Mouse (Mus musculus) Muller cell, postnatal 12 days (primary cell): ENCODE data around the gene B3galt1.

Experiments used
- DNase-seq: peaks from one replicate; pipeline ENCODE4 v3.0.0-alpha.2; 2015; ENCODE audit errors: inconsistent ontology term

Gene B3galt1

DNA sequence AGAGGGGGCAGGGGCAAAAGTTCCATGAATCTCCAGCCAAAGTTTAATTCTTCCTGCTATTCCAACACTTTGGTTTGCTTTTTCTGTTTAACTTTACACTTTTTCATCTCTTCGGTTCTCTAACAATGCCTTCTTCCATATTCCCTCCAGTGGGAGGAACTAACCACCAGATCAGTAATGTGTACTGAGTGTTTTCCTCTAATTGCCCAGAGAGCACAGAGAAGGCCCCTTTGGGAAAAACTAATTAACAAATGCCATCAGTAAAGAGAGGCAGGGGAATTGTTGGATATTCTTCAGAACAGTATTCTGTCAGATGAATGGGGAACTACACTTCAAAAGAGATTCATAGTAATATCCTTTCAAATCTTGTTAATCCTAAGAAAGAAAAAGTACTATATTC is 338.1 kb downstream of the B3galt1 start:
- DNase-seq, result peak; percentile 57

DNA sequence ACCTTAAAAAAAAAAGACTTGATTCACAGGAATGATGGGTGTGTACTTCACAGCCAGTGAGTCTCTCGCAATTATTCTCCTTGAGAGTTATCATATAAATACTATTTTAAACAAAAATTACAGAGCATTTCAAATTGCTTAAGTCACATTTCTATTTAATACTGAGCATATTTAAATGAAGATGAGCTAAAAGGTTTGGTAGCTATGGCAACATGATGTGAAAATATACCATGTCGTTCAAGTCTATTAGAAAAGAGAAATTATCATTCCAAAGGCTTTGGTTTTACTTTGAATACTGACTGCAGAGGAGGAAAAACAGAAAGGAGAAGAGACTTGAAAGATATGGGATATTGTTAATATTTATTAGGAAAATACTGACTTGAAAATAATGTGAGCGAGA is 366.3 kb downstream of the B3galt1 start:
- no peak for DNase-seq

DNA sequence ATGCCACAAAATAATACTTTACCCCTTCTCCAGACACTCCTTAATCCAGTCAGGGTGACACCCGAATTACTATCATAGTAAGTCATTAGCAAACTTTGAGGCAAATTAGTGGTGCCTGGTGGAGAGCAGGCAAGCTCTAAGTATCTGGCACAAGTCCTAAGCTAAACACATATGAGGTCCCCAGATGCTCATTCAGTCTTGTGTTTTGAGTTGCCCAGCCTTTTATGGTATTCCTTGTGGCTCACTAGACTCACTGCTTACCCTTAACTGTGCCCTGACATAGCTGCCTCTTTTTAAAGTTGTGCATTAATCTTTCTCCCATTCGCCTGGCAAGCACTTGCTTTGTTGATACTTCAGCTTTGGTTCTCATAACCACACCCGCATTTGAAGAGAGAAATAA is 382.7 kb downstream of the B3galt1 start:
- DNase-seq, result no peak

DNA sequence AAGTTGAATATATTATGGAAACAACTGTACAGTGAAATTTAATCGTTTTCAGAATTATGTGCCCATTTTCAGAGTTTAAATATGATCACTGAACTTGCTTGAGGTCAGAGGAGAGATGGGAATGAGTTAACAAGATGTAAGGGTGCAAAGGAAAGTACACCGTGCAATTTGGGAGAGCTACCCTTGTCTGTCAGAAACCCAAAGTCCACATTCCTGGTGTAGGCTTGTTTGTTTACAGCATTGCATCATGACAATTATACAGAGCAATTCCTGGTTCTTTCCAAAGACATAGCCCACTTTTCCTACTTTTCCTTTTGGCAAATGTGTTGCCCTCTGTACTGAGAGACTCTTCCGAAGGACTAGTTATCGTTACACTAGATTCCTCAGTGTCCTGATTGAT is 390.5 kb downstream of the B3galt1 start:
- DNase-seq, result no peak

DNA sequence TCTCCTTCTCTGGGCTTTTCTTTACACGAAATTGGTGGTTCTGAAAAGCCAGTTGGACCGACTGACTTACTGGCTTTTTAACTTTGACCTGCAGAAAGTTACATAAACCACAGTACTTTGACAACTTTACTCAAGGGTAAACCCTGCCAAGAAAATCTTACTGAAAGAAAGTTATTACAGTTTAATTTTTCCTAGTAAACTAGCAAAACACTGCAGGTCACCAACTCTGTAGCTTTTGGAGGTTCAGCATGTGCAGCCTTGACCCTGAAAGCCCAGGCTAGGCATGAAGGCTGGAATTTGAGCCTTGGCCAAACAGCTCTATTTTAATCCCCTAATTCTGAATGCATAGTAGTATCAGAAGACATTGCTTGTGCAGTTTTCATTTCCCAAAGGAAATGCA is 391.9 kb downstream of the B3galt1 start:
- no peak for DNase-seq

DNA sequence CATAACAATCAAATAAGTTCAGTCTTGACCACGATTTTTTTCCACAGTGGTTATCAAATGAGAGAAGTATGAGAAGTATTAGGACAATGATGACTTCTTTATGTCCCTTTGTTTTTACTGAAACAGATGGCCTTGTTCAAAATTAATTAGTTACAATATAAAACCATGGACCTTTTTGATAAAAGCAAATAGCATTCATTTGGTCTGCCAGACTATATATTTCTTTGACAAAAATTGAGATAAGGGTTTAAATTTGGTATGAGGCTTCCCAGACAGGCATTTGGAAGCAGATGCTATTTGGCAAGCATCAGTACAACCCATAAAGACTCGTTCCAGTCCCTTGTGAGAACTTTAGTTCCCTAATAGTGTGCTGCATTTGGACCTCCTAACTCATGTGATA is 395.0 kb downstream of the B3galt1 start:
- peak; percentile 83 for DNase-seq

DNA sequence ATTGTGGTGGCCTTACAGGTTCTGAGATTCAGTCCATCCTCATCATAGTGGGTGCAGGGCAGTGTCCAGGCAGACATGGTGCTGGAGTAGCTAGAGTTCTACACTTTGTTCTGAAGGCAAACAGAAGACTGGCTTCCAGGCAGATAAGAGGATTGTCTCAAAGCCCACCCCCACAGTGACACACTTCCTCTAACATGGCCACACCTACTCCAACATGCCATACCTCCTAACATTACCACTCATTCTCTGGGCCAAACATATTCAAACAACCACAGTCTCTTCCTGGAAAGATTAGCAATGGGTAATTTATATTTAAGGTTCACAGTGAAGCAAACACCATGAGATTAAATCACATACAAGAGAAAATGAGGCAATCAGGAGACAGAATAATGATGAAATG is 403.1 kb downstream of the B3galt1 start:
- DNase-seq, result no peak

DNA sequence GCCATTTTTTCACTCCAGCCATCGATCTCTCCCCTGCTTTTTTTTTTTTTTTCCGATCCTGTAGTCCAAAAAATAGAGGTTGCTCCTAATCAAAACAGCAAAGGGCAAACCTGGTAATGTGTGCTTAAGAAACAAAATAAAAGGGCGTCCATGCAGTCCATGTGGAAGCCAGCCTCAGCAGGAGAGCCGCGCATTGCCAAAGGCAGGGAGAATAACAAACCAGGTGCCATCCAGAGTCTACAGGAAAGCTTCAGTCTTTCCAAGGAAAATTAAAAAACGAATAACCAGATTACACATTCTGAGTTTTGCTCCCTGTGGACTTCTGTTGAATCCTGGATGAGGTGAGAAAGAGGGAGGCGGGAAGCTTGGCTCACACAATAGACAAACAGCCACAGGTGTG is 405.4 kb downstream of the B3galt1 start:
- DNase-seq, result no peak

DNA sequence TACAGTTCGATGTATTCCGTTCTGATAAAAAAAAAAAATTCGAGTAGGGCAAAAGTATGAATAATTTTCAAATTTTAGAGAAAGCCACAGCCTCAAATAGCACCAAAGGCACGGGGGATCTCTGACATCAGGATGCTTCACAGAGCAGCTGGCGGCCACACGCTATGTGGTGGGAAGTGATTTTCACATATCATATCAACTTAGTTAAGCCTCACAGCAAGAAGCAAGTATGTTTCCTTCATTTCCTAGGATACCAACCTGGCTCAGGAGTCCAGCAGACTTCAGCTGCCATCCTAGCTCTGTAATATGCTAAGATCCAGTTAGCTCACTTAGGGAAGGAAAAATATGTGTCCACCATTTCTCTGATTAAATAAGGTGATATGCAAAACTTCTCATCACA is 405.9 kb downstream of the B3galt1 start:
- DNase-seq, result no peak

DNA sequence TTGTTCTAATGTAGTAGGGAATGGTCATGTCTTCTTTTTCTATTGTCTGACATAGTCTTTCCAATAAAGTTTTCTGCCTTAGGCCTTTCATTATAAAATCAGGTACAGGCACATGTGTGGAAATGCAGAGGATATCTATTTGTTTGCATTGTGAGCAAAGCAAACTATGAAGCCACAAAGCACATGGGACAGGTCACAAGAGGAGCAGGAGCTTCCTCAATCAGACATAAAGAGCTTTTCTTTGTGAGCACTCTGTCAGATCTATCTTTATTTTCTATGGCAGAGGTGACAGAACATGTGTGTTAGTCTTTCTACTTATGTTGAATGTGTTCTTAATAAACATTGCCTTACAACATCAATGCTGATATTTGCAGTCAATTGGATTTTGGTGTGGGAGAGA is 410.1 kb downstream of the B3galt1 start:
- no peak for DNase-seq

DNA sequence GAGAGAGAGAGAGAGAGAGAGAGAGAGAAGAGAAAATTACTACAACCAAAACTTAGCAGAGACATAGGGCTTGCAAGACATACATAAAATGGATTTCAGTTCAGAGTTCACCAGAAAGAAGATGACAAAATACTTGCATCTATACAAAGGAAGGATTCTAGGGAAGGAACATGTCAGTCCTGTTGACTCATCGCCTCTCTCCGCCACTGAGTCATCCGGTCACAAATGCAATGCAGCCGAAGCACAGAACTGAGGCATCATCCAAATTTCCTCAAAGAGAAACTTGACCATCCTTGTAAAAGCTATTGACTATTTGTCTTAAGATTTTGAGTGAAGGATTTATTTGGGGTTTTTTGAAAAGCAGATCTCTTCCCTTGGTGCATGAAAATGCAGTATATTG is 410.8 kb downstream of the B3galt1 start:
- peak; percentile 46 for DNase-seq

DNA sequence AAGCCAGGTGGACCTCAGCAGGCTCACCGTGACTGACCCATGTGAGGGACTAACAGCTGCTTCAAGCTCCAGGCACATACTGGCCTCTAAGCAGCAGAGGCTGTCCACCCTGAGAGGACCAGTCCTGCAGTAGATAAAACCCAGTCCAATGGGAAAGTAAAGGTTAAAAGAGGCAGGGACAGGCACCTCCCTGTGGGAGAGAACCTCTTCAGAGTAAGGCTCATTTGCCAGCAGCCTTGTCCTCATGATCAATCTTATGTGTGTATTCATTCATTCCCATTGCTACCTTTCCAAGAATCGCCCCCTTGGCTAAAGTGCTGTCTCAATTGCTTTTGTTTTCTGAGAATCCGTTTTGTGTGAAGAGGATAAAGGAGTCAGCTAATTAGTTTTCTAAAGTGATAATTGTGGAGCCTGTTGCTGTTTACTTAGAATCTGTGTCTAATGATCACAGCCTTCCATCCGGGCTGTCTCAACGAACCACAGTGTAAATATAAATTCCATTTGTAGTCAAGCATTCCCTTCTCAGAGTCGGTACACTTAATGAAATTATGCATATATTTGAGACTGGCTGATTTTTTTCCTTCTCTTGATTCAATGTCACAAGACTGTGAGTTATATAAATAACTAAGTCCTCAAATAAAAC is 412.1 kb downstream of the B3galt1 start:
- DNase-seq, result peak; percentile 75

DNA sequence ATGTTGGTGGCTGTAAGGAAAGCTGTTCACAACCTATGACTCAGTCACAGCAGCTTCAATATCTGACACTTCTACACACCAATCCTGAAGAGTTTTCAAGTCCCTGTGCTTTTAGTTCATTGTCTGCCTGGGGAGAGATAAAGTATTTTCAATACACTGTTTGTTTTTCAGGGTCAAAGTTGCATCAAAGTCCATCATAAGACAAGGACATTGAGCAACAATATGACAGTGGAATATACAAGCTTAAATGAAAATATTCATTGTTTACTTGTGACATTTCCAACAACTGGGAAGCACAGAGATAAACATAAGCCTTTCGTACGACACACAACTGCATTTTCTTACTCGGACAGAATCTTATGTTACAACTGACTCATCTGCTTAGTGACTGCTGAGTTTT is 417.9 kb downstream of the B3galt1 start:
- no peak for DNase-seq

DNA sequence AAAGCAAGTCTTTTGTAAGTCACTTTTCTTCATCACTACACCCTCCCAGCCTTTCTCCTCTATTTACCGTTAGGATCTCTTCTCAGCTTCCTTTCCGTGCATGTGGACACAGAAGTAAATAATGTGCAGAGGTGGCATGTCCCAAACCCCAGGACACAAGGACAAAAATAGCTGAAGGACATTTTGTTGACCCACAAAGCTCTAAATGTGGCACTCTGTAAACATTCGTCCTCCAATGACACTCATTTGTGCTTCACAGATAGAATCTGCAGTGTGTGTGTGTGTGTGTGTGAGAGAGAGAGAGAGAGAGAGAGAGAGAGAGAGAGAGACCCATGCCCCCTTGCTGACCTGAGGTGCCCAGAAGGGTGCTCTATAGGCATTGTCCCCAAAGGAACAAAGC is 419.5 kb downstream of the B3galt1 start:
- DNase-seq, result no peak

DNA sequence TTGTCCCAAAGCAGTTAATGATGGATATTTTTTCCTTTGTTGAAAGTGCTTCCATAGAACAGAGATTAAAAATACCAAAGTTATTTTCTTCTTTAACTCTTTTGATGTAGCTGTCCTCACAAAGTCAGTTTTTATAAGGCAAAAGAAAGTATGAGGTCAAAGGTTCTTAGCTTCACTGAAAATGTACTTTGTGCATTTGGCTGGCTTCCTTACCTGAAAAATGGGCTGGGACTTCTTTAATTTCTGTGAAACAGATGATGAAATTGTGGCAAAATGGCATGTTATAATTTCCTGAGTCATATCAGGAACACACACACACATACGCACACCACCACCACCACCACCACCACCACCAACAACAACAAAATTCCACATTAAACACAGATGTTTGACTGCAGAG is 427.8 kb downstream of the B3galt1 start:
- DNase-seq, result no peak

DNA sequence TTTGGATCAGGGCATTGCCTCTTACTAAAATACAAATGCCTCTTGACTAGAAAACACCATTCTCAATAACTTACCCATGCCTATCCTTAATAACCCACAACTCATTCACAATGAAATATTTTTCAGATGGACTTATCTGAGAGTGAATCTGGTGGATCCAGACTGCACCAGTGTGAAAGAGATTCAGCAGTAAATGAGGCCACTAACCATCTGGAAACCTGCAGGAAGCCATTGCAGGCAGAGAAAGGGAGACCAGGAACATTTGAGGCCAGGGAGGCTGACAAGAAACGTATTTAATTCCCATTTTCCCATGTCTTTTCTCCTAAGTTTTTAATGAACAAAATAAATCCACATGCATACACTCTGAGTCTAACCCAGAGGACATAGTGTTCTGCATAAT is 437.4 kb downstream of the B3galt1 start:
- DNase-seq, result no peak

DNA sequence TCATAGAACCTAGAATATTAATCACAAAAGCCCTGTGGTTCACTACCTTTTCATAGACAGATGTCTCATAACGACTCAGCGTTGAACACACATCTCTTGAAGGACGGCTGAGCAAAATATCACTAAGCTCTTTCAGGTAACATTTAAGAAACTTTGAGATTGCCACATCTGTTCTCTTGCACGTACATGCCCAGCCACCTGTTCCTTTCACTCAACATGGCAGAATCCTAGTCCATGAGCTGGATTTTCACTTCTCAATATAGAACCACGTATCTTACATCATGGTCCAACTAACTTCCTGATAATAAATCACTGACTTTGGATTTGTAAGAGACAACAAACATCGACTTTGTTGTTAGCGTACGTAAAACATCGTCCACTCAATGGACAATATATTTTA is 439.5 kb downstream of the B3galt1 start:
- DNase-seq, result no peak

DNA sequence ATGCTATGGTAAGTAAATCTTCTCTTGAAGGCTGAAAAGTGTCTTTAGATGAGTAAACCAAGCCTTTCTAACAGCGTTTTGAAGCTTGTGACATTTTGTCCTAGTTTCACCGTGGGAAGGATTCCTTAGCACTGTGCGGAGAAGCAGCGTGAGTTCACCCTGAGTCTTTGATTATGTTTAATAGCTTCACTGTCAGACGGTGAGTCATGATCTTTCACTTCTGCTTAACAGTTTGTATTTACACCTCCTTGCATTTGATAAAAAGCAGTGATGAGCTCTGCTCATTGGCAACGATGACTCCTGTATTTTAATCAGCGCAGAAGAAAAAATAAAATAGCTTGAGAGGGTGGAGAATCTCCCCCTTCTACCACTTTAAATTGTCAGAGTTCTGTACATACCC is 440.0 kb downstream of the B3galt1 start:
- peak; percentile 58 for DNase-seq

DNA sequence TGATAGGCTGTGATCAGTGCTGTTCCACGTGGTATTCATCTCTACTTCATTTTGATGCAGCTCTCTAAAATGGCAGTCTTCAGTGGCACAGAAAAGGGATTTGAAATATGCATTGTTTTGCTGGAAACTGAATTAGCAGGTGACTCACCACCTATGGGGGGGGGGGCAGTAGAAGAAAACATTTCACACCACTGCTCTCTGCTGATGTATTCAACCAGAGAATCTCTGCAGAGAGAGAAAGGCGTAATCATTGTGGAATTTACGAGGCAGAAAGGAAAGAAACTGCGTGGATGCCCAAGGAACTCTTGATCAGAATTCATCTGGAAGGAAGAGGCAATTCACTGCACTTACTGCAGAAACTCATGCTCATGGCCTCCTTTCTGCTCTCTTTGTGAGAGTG is 445.7 kb downstream of the B3galt1 start:
- peak; percentile 78 for DNase-seq

DNA sequence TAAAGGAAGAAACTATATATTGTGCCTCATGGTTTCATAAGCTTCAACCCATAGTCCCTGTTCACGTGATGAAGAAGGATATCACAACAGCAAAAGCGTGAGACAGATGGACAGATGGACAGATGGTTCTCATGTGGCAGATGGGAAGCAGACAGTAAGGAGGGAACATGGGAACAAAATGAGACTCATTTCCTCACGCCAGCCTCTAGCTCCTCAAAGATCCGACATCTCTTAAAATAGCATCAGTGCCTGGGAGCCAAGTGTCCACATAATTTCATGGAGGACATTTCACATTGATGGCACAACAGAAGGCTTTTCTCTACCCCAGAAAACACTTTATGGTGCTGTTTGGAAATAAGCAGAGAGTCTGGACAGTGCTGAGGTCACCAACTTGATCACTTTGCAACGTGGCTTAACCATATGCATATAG is 454.6 kb downstream of the B3galt1 start:
- no peak for DNase-seq

DNA sequence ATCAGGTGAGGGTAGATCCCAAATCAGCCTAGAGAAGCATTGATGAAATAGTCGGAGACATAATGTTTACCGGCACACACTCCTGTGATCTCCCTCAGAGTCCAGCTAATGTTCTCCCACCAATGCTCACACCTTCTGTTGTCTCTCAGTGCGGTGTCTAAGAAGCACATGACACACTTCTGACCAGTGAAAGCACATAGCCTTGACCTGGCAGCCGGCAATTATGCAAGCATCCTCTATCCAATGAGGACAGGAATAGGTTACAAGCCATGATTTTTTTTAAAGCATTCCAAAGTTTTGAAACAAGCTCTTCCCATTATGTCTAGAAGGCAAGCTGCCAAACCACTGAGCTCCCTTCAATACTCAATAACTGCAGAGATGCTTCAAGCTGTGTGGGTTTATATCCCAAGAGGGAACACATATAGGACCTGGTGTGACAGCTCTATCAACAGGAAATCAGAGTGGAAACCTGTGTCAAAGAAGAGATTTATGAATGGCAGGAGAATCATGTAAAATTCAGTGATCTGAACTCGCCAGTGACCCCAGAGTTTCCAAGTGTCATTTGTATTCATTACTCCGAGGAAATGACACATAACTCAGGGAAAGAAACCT is 456.0 kb downstream of the B3galt1 start:
- DNase-seq, result peak; percentile 89

DNA sequence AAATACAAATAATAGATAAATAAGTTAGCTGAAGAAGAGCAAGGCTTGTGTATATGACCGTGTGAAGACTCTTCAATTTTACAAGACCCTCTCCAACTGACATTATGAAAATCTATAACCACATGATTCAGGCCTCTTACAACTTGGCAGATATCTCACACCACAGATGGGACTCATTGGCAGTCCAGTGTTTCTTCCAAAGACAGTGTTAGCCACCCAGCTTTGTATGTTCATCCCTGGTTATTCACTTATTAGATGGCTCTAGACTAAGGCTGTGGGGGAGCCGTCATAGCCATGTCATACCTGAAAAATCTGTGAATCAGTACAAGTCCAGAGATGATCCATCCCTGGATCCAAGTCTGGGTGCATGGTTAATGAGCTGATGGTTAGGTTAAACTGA is 463.1 kb downstream of the B3galt1 start:
- DNase-seq, result no peak

DNA sequence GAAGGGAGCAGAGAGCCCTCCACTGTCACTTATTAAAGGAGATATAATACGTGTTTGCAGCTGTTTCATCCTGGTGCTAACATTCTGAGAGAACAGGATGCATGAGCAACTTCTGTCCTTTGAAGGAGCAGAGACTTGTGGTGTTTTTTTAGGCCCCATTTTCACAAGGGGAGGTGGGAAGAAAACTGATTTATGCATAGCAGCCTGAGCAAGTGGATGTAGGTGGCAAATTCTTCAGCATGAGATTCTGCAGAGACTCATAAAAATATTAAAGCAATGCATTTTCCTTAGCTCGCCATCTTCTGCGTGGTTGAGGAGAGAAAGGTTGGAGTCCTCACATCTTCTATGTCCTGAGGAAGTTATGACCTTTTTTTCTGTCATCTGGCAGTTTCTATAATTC is 469.0 kb downstream of the B3galt1 start:
- no peak for DNase-seq

DNA sequence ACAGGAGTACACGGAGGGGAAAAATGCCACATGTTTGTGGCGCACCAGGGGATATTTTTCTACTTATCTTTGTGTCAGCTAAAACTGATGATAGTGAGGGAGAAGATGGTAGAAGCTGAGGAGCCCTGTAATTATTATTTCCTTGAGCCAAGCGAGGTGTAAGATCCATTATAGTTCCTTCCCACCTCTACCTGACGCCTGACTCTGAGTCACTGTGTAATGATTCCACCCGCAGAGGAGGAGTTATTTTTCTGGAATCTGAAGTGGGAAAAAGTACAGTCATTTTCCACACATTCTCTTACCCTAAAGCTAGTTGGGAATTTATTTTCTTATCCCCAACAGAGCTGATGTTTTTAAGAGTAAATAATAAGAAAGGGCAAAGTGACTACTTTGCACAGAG is 475.1 kb downstream of the B3galt1 start:
- no peak for DNase-seq
